Mouse (Mus musculus): ENCODE results near the gene Snapc4.

The Snapc4 gene

GRCm38 (mm10) chr2:26314281-26315071, 66.0 kb downstream of the Snapc4 start:
- no peak for DNase-seq (ENCODE audit: low spot score in 2 of 2)

GRCm38 (mm10) chr2:26313394-26313793, 67.1 kb downstream of the Snapc4 start:
- DNase-seq (ENCODE audit: low spot score in 2 of 2) = no peak

- DNase-seq (ENCODE audit: low spot score in 2 of 2) = no peak
Observed at GRCm38 (mm10) chr2:26312812-26313211, 67.6 kb downstream of the Snapc4 start.

Measured in spleen, postnatal 14 days (tissue).